Mouse (Mus musculus): ENCODE results near the gene Daam1. TPM values are rescaled to one million over a fixed set of nuclear protein-coding genes. Genes with fewer than 3 reads are reported as not detected.

The Daam1 gene
- polyA plus RNA-seq, 1 experiment, result 15.2 TPM

- 95% methylated on average over 3 of the region's 3 CpGs for WGBS
- no peak overlapping the region for H3K4me3 ChIP-seq (replicated peaks; ENCODE audit: extremely low read depth, low read depth, low read length)
- no peaks in the 10 kb centered on the region for H3K4me1 ChIP-seq (ENCODE audit: control insufficient read depth, insufficient read depth, low read length)
- TF ChIP-seq POLR2A (IDR thresholded peaks at IDR 0.05; ENCODE audit: borderline replicate concordance, extremely low read depth, low read depth, low read length) (no peak), CTCF (IDR thresholded peaks at IDR 0.05; ENCODE audit: insufficient read depth, low read length) (no peak)
- DNase-seq, result no peak
Measured at GRCm38 (mm10) chr12:72041238-72041637, 210.4 kb downstream of the Daam1 start.

Other genes starting within 250 kb of the Daam1 start
- 1.4 and 1.9 TPM in 2 replicates for gene Gpr135, start 240.0 kb downstream of the Daam1 start, polyA plus RNA-seq (2012; rRNA removed)